Mouse (Mus musculus) intestine, postnatal 0 days (tissue): ENCODE measurements at regions not wholly inside any gene's neighbourhood (a gene's known extent, or its start where the extent isn't known, plus 50 kb on each side); places are given as distances from the start of the nearest gene placed in this dataset.

Experiments
- ATAC-seq: fragments of 200-750 bp; cut with Nextera tagmentation; 2 replicates; pipeline ENCODE4 v1.8.0; 2017; ENCODE audit warnings: mild to moderate bottlenecking, moderate TSS enrichment, moderate library complexity
- H3K27ac ChIP-seq: fragments of 300-500 bp; sonication (generic); 2 replicates; pipeline ENCODE4 v1.5.1; 2014; ENCODE audit warnings: mild to moderate bottlenecking, low read depth, low read length, moderate library complexity
- H3K27me3 ChIP-seq: fragments of 300-500 bp; sonication (generic); replicated peaks from 2 replicates; pipeline ENCODE4 v1.6.1; 2014; ENCODE audit warnings: low read length, mixed read lengths; ENCODE audit not compliant: control insufficient read depth, insufficient read depth
- H3K36me3 ChIP-seq: fragments of 300-500 bp; sonication (generic); 2 replicates; pipeline ENCODE4 v1.6.1; 2014; ENCODE audit warnings: mild to moderate bottlenecking, moderate library complexity; ENCODE audit not compliant: control insufficient read depth, insufficient read depth
- H3K4me1 ChIP-seq: fragments of 300-500 bp; sonication (generic); replicated peaks from 2 replicates; pipeline ENCODE4 v1.6.1; 2014; ENCODE audit warnings: antibody characterized with exemption, low read length, mixed read lengths; ENCODE audit not compliant: control insufficient read depth, insufficient read depth
- H3K4me2 ChIP-seq: fragments of 300-500 bp; sonication (generic); replicated peaks from 2 replicates; pipeline ENCODE4 v1.6.1; 2014; ENCODE audit warnings: low read depth, mild to moderate bottlenecking, moderate library complexity
- H3K4me3 ChIP-seq: fragments of 300-500 bp; sonication (generic); 2 replicates; pipeline ENCODE4 v1.5.1; 2014; ENCODE audit warnings: low read depth, low read length
- H3K9ac ChIP-seq: fragments of 300-500 bp; sonication (generic); 2 replicates; pipeline ENCODE4 v1.6.1; 2014; ENCODE audit warnings: mild to moderate bottlenecking, low read depth, low read length
- H3K9me3 ChIP-seq: fragments of 300-500 bp; sonication (generic); 2 replicates; pipeline ENCODE4 v1.6.1; 2016; ENCODE audit warnings: mixed run types; ENCODE audit not compliant: control insufficient read depth
- CTCF ChIP-seq: sonication (generic); IDR thresholded peaks from 2 replicates; pipeline ENCODE4 v1.5.1; 2016; ENCODE audit warnings: low read depth, mild to moderate bottlenecking, control low read depth, antibody characterized with exemption, moderate library complexity
- WGBS: fragments of 180-500 bp; shearing (Covaris S2); extraction: QIAGEN DNeasy Blood & Tissue Kit; methylation state at CpG from one replicate; pipeline ENCODE4 v1.1.7; 2014; 5-methylcytosine and 5-hydroxymethylcytosine counted together

DNA sequence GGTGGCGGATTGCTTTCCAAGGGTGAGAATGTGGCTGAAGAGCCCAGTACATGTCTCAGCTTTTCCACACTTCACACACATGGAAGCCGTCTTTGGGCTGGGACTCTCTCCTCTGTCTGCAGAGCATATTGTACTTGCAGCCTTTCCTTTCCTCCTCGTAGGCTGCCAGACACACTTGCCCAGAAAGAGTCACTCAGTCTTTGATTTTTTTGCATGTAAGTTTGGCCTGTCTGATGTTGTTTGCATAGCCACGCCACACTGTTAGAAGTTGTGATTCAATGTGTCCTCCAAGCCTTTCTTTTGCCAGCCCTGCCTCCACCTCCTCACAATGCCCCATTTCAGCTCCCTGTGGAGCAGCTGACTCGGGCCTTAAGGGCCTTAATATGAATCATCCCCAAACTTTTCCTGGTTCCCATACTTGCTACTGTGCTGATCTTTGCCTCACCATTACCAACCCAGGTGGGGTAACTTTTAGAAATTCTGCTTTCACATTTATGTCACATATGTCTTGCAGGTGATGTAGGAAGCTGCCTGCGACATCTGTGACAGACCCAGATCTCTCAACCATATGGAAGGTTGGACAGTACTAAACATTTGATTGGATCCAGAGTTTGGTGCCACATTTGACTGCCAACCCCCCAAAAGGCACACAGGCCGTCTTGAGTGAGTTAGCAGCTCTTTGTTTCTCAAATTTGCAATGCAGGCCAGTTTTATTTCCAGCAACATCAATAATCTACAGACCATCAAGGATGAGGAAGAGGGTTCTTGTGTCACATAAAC is 663.7 kb upstream of the Mms22l start:
- WGBS = 63% methylated on average over 7 of the region's 7 CpGs
- no peak for TF ChIP-seq CTCF
- Histone ChIP-seq H3K27me3 (no peaks in the 10 kb centered on the region), H3K27ac (no peak overlapping the region), H3K4me3 (no peak overlapping the region), H3K36me3 (no peaks in the 10 kb centered on the region), H3K9ac (no peak overlapping the region), H3K9me3 (no peaks in the 10 kb centered on the region), H3K4me1 (no peaks in the 10 kb centered on the region), H3K4me2 (no peak overlapping the region)
- ATAC-seq = no peak

DNA sequence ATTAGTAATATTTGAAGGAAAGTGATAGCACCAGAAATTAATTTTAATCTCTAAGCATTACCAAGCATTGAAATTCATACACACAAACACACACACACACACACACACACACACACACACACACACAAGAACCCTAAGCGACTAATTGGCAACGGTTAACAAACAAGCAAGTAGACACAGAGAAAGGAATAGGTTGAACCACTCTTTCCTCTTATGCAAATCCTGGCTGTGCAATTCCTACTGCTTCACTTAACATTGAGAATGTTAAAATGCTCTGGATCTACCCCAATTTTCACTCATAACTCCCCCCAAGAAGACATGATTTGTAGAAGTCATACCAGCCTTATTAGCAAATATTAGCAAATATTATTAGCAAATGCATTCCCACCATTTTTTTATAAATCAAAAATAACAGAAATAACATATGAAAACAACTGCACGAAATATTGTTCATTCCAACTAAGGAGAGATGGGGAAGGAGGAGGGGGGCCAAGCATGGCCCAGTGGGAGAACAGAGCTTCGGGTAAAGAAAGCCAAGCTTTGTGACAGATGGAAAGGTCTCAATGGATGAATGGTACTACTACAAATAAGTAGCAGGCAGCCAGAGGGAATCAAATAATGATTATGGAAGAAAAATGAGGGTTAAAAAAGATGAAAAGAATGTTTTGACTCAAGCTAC is 652.5 kb upstream of the Mms22l start:
- H3K27ac ChIP-seq = no peak overlapping the region
- ATAC-seq = no peak
- no peaks in the 10 kb centered on the region for H3K27me3 ChIP-seq
- no peaks in the 10 kb centered on the region for H3K36me3 ChIP-seq
- no peak overlapping the region for H3K9ac ChIP-seq
- no peak overlapping the region for H3K4me3 ChIP-seq
- WGBS = 84% methylated on average over 4 of the region's 4 CpGs
- no peaks in the 10 kb centered on the region for H3K9me3 ChIP-seq
- no peak for TF ChIP-seq CTCF
- no peaks in the 10 kb centered on the region for H3K4me1 ChIP-seq
- no peak overlapping the region for H3K4me2 ChIP-seq

DNA sequence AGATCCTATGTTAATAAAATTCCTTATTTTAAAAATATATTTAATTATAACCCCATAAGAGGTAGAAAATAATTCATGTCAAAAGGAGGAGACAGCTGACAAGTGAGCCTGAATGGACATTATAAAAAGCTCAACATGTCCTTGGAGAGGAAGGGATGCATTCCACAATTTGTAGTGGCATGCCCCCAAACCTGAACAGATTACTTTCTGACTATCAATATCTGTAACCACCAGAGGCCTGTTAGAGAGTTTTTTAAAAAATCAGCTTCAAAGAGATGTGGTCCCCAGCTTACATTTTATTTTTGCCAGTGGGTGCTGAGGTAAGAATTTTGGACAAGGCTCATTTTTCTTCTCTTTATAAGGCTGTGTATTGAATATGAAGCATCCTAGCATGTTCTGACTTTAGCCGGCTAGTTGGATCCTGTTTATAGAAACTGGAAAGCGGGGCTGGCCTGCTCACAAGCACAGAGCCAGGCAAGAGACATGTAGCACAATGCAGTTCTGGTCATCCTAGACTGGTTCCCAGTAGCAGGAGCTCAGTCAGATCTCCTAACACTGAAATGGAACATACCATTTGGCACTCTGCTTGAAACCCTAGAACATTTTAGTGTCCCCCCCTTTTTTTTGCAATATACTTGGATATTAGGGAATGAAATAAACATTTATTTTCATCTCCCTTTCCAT is 651.8 kb upstream of the Mms22l start:
- no peak overlapping the region for H3K9ac ChIP-seq
- WGBS = 78% methylated on average over 2 of the region's 2 CpGs
- H3K27me3 ChIP-seq = no peaks in the 10 kb centered on the region
- no peak overlapping the region for H3K4me2 ChIP-seq
- no peaks in the 10 kb centered on the region for H3K9me3 ChIP-seq
- no peaks in the 10 kb centered on the region for H3K36me3 ChIP-seq
- ATAC-seq = no peak
- no peaks in the 10 kb centered on the region for H3K4me1 ChIP-seq
- no peak overlapping the region for H3K4me3 ChIP-seq
- no peak overlapping the region for H3K27ac ChIP-seq
- no peak for TF ChIP-seq CTCF

DNA sequence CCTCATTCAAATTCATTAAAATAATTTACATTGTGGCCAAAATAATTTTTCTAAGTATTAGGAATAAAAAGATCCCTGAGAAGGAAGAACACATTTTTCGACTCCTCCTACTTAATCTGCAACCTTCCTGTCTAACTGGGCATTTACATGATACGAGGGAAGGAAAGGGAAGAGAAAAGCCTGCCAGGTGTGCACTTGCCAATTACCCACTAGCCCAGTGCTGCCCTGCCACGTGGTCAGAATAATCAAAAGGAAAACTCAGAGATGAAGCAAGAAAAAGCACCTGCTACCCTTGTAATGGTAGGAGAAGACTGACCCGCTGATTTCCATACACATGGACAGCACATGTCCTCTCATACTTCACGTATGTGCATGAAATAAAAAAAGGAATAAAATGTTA is 651.0 kb upstream of the Mms22l start:
- Histone ChIP-seq H3K27ac (no peak overlapping the region), H3K9ac (no peak overlapping the region), H3K9me3 (no peaks in the 10 kb centered on the region), H3K36me3 (no peaks in the 10 kb centered on the region), H3K4me1 (no peaks in the 10 kb centered on the region), H3K4me2 (no peak overlapping the region), H3K27me3 (no peaks in the 10 kb centered on the region), H3K4me3 (no peak overlapping the region)
- ATAC-seq = no peak
- no peak for TF ChIP-seq CTCF
- 69% methylated on average over 5 of the region's 5 CpGs for WGBS

DNA sequence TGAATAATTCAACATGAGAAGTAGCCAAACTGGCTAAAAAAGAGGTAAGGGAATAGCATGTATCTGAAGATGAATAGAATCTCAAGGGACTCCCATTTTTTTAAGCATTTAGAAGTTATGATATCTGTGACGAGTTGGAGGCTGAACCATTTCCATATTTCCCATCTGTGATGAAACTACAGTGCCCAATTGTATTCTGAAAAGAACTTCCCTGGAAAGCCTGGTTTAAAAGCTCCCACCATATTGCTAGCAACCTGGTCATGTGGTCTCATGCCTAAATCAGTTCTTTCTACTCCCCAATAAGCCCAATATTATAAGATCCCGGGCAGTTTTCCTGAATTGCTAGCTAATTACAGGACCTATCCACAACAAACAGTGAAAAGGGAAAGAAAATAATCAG is 645.6 kb upstream of the Mms22l start:
- no peak overlapping the region for H3K4me3 ChIP-seq
- H3K9me3 ChIP-seq = no peaks in the 10 kb centered on the region
- no peak for TF ChIP-seq CTCF
- H3K27ac ChIP-seq = no peak overlapping the region
- H3K9ac ChIP-seq = no peak overlapping the region
- no peaks in the 10 kb centered on the region for H3K4me1 ChIP-seq
- WGBS = 82% methylated on average over 2 of the region's 2 CpGs
- H3K4me2 ChIP-seq = no peak overlapping the region
- H3K36me3 ChIP-seq = no peaks in the 10 kb centered on the region
- no peaks in the 10 kb centered on the region for H3K27me3 ChIP-seq
- ATAC-seq = no peak

DNA sequence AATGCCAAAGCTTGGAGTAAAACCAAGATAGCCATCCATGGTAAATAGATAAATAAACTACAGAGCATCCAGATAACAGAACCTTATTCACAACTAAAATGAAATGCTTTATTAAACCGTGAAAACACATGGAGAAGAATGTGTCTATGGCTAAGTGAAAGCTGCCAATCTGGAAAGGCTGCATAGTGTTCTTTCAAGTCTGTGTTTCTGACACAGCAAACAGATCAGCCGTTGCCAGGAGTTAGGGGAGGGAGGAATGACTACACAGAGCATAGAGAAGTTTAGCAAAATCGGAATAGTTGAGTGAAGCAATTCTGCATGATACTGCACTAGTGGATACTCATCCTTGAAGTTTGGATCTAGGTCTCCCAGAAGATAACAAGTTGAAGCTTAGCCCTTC is 633.8 kb upstream of the Mms22l start:
- 74% methylated on average over 3 of the region's 3 CpGs for WGBS
- ATAC-seq = no peak
- Histone ChIP-seq H3K4me1 (no peaks in the 10 kb centered on the region), H3K9ac (no peak overlapping the region), H3K36me3 (no peaks in the 10 kb centered on the region), H3K27me3 (no peaks in the 10 kb centered on the region), H3K4me3 (no peak overlapping the region), H3K27ac (no peak overlapping the region), H3K9me3 (no peaks in the 10 kb centered on the region), H3K4me2 (no peak overlapping the region)
- no peak for TF ChIP-seq CTCF
